Mouse (Mus musculus) limb, embryonic 12.5 days (tissue): ENCODE data around the gene Slc35e4. TPM values are rescaled to one million over a fixed set of nuclear protein-coding genes. Genes with fewer than 3 reads are reported as not detected.

Experiments used
- ATAC-seq: fragments of 200-750 bp; cut with Nextera tagmentation; 2 replicates; pipeline ENCODE4 v1.8.0; 2017; ENCODE audit warnings: low read depth, moderate TSS enrichment; ENCODE audit not compliant: insufficient number of reproducible peaks, insufficient read depth, low FRiP score, low TSS enrichment
- H3K27ac ChIP-seq: fragments of 300-500 bp; sonication (generic); 2 replicates; pipeline ENCODE4 v1.5.1; 2016; ENCODE audit warnings: mild to moderate bottlenecking, moderate library complexity
- H3K27me3 ChIP-seq: fragments of 300-500 bp; sonication (generic); 2 replicates; pipeline ENCODE4 v1.6.1; 2016; ENCODE audit warnings: mild to moderate bottlenecking, moderate library complexity
- H3K36me3 ChIP-seq: fragments of 300-500 bp; sonication (generic); 2 replicates; pipeline ENCODE4 v1.6.1; 2016; ENCODE audit warnings: mild to moderate bottlenecking, moderate library complexity
- H3K4me1 ChIP-seq: fragments of 300-500 bp; sonication (generic); replicated peaks from 2 replicates; pipeline ENCODE4 v1.6.1; 2016
- H3K4me2 ChIP-seq: fragments of 300-500 bp; sonication (generic); 2 replicates; pipeline ENCODE4 v1.6.1; 2016; ENCODE audit warnings: mild to moderate bottlenecking, moderate library complexity
- H3K4me3 ChIP-seq: fragments of 300-500 bp; sonication (generic); replicated peaks from 2 replicates; pipeline ENCODE4 v1.5.1; 2016; ENCODE audit warnings: mild to moderate bottlenecking
- H3K9ac ChIP-seq: fragments of 300-500 bp; sonication (generic); replicated peaks from 2 replicates; pipeline ENCODE4 v1.6.1; 2016; ENCODE audit warnings: mild to moderate bottlenecking, moderate library complexity
- H3K9me3 ChIP-seq: fragments of 300-500 bp; sonication (generic); 2 replicates; pipeline ENCODE4 v1.6.1; 2016; ENCODE audit warnings: mild to moderate bottlenecking, moderate library complexity
- WGBS: fragments of 180-500 bp; shearing (Covaris S2); methylation state at CpG from one replicate; pipeline ENCODE4 v1.1.7; 2016; 5-methylcytosine and 5-hydroxymethylcytosine counted together
- polyA plus RNA-seq: library from polyadenylated mRNA; unstranded; fragments of >200 nt; fragmentation: Nextera tagmentation; extraction: Ambion mirVana; gene quantifications from 2 replicates; pipeline ENCODE4 v1.2.1, GENCODE M21; 2016

The Slc35e4 gene
- polyA plus RNA-seq, 1 experiment from 2014 or later, result 3.0 TPM

GRCm38 (mm10) chr11:3935135-3935534 is 20.7 kb upstream of the Slc35e4 start:
- H3K9me3 ChIP-seq, result no peaks in the 10 kb centered on the region
- 0 out of 2 replicates have a peak, but pooled peaks cover 3% of the 10 kb centered on the region for H3K27me3 ChIP-seq
- H3K4me3 ChIP-seq, result no peak overlapping the region
- no peak overlapping the region for H3K9ac ChIP-seq
- peaks cover 12% of the 10 kb centered on the region; the same call in 1 of the 2 replicates for H3K4me1 ChIP-seq
- H3K36me3 ChIP-seq, result no peaks in the 10 kb centered on the region
- 72% methylated on average over 4 of the region's 4 CpGs for WGBS
- no peak overlapping the region for H3K27ac ChIP-seq
- H3K4me2 ChIP-seq, result no peak overlapping the region
- ATAC-seq, result no peak

GRCm38 (mm10) chr11:3933756-3934285 is 19.4 kb upstream of the Slc35e4 start:
- H3K27ac ChIP-seq, result no peak overlapping the region
- no peaks in the 10 kb centered on the region for H3K36me3 ChIP-seq
- H3K4me2 ChIP-seq, result no peak overlapping the region
- WGBS, result 83% methylated on average over 9 of the region's 9 CpGs
- H3K9me3 ChIP-seq, result no peaks in the 10 kb centered on the region
- peaks cover 12% of the 10 kb centered on the region; the same call in 1 of the 2 replicates for H3K4me1 ChIP-seq
- ATAC-seq, result no peak
- no peak overlapping the region for H3K4me3 ChIP-seq
- H3K27me3 ChIP-seq, result 0 out of 2 replicates have a peak, but pooled peaks cover 3% of the 10 kb centered on the region
- no peak overlapping the region for H3K9ac ChIP-seq

GRCm38 (mm10) chr11:3931511-3932211 is 17.2 kb upstream of the Slc35e4 start, which contains the start of gene Tcn2:
TSS of gene Tcn2 (minus strand) at chr11:3932159.
- peak; percentile 70 for ATAC-seq
- under 1% methylated on average over 21 of the region's 26 CpGs for WGBS
- Histone ChIP-seq H3K4me3 (peak within 1 kb of the TSS; percentile 60), H3K4me2 (peak within 1 kb of the TSS; percentile 80), H3K27me3 (0 out of 2 replicates have a peak, but pooled peaks cover 3% of the 10 kb centered on the region), H3K4me1 (peaks cover 12% of the 10 kb centered on the region; the same call in 1 of the 2 replicates), H3K9ac (peak within 1 kb of the TSS; percentile 66), H3K9me3 (no peaks in the 10 kb centered on the region), H3K36me3 (peaks cover 6% of the 10 kb centered on the region; the same call in 1 of the 2 replicates), H3K27ac (no peak within 1 kb of the TSS)

- WGBS, result 36% methylated on average over 6 of the region's 6 CpGs
- H3K27ac ChIP-seq, result no peak overlapping the region
Measured at GRCm38 (mm10) chr11:3930931-3931330, 16.5 kb upstream of the Slc35e4 start.

GRCm38 (mm10) chr11:3930019-3930418 is 15.6 kb upstream of the Slc35e4 start:
- no peak overlapping the region for H3K9ac ChIP-seq
- 75% methylated on average over 4 of the region's 4 CpGs for WGBS

More at GRCm38 (mm10) chr11:3930931-3931330, 16.5 kb upstream of the Slc35e4 start:
- H3K4me3 ChIP-seq, result peak overlapping the region; percentile 60
- H3K9ac ChIP-seq, result peak overlapping the region; percentile 66; the same call in 1 of the 2 replicates
- H3K27me3 ChIP-seq, result 0 out of 2 replicates have a peak, but pooled peaks cover 1% of the 10 kb centered on the region
- no peaks in the 10 kb centered on the region for H3K9me3 ChIP-seq
- no peak for ATAC-seq
- H3K4me2 ChIP-seq, result peak overlapping the region; percentile 80
- peaks cover 13% of the 10 kb centered on the region; the same call in 1 of the 2 replicates for H3K36me3 ChIP-seq
- peaks cover 12% of the 10 kb centered on the region; the same call in 1 of the 2 replicates for H3K4me1 ChIP-seq

GRCm38 (mm10) chr11:3925916-3926315 is 11.5 kb upstream of the Slc35e4 start:
- WGBS, result 93% methylated on average over 10 of the region's 10 CpGs

More at GRCm38 (mm10) chr11:3930019-3930418, 15.6 kb upstream of the Slc35e4 start:
- H3K27me3 ChIP-seq, result no peaks in the 10 kb centered on the region
- no peak overlapping the region for H3K4me3 ChIP-seq
- no peaks in the 10 kb centered on the region for H3K9me3 ChIP-seq
- ATAC-seq, result no peak
- H3K4me1 ChIP-seq, result peaks cover 12% of the 10 kb centered on the region; the same call in 1 of the 2 replicates
- no peak overlapping the region for H3K27ac ChIP-seq
- H3K36me3 ChIP-seq, result peaks cover 21% of the 10 kb centered on the region; the same call in 1 of the 2 replicates
- no peak overlapping the region for H3K4me2 ChIP-seq

GRCm38 (mm10) chr11:3922731-3923130 is 8.3 kb upstream of the Slc35e4 start:
- H3K27me3 ChIP-seq, result no peaks in the 10 kb centered on the region
- H3K27ac ChIP-seq, result no peak overlapping the region
- no peaks in the 10 kb centered on the region for H3K4me1 ChIP-seq
- whole genome bisulfite sequencing, result 95% methylated on average over 6 of the region's 6 CpGs
- peaks cover 51% of the 10 kb centered on the region for H3K36me3 ChIP-seq
- no peak overlapping the region for H3K4me2 ChIP-seq
- H3K9ac ChIP-seq, result no peak overlapping the region
- ATAC-seq, result no peak
- H3K4me3 ChIP-seq, result no peak overlapping the region
- no peaks in the 10 kb centered on the region for H3K9me3 ChIP-seq

More at GRCm38 (mm10) chr11:3925916-3926315, 11.5 kb upstream of the Slc35e4 start:
- Histone ChIP-seq H3K4me3 (no peak overlapping the region), H3K27me3 (no peaks in the 10 kb centered on the region), H3K4me2 (no peak overlapping the region), H3K9me3 (no peaks in the 10 kb centered on the region), H3K4me1 (peaks cover 1% of the 10 kb centered on the region; the same call in 1 of the 2 replicates), H3K27ac (no peak overlapping the region), H3K9ac (no peak overlapping the region), H3K36me3 (peaks cover 51% of the 10 kb centered on the region)
- no peak for ATAC-seq

GRCm38 (mm10) chr11:3922115-3922514 is 7.7 kb upstream of the Slc35e4 start:
- Histone ChIP-seq H3K27me3 (no peaks in the 10 kb centered on the region), H3K4me3 (no peak overlapping the region), H3K36me3 (peaks cover 50% of the 10 kb centered on the region), H3K9ac (no peak overlapping the region), H3K4me2 (no peak overlapping the region), H3K9me3 (no peaks in the 10 kb centered on the region), H3K4me1 (no peaks in the 10 kb centered on the region), H3K27ac (no peak overlapping the region)
- ATAC-seq, result no peak
- WGBS, result 92% methylated on average over 9 of the region's 9 CpGs

GRCm38 (mm10) chr11:3921281-3921850 is 6.9 kb upstream of the Slc35e4 start:
- Histone ChIP-seq H3K4me2 (no peak overlapping the region), H3K27ac (no peak overlapping the region), H3K36me3 (peaks cover 45% of the 10 kb centered on the region), H3K27me3 (no peaks in the 10 kb centered on the region), H3K4me3 (no peak overlapping the region), H3K4me1 (no peaks in the 10 kb centered on the region), H3K9ac (no peak overlapping the region), H3K9me3 (no peaks in the 10 kb centered on the region)
- no peak for ATAC-seq
- WGBS, result 29% methylated on average over 8 of the region's 8 CpGs

GRCm38 (mm10) chr11:3920476-3920875 is 6.0 kb upstream of the Slc35e4 start:
- ATAC-seq, result no peak
- no peak overlapping the region for H3K9ac ChIP-seq
- no peaks in the 10 kb centered on the region; the same call in 1 of the 2 replicates for H3K27me3 ChIP-seq
- no peaks in the 10 kb centered on the region for H3K4me1 ChIP-seq
- 84% methylated on average over 7 of the region's 7 CpGs for WGBS
- H3K27ac ChIP-seq, result no peak overlapping the region
- no peaks in the 10 kb centered on the region for H3K9me3 ChIP-seq
- no peak overlapping the region for H3K4me2 ChIP-seq
- no peak overlapping the region for H3K4me3 ChIP-seq
- H3K36me3 ChIP-seq, result peaks cover 36% of the 10 kb centered on the region

- no peak overlapping the region for H3K27ac ChIP-seq
- no peak overlapping the region for H3K9ac ChIP-seq
- no peaks in the 10 kb centered on the region for H3K9me3 ChIP-seq
- 61% methylated on average over 1 of the region's 1 CpGs for WGBS
- ATAC-seq, result no peak
- no peak overlapping the region for H3K4me3 ChIP-seq
- no peaks in the 10 kb centered on the region for H3K4me1 ChIP-seq
- no peak overlapping the region for H3K4me2 ChIP-seq
- no peaks in the 10 kb centered on the region; the same call in 1 of the 2 replicates for H3K27me3 ChIP-seq
- peaks cover 20% of the 10 kb centered on the region for H3K36me3 ChIP-seq
Measured at GRCm38 (mm10) chr11:3918738-3919137, 4.3 kb upstream of the Slc35e4 start.
